Mouse (Mus musculus): ENCODE results near the gene Zfp410. TPM values are rescaled to one million over a fixed set of nuclear protein-coding genes. Genes with fewer than 3 reads are reported as not detected.
"Not testable (repeated sequence)": the region's sequence is repeated elsewhere in the genome, so short reads cannot be mapped to it uniquely, and the experiment has no call there.

Gene Zfp410
- polyA plus RNA-seq, 1 experiment = 29.4 TPM

DNA sequence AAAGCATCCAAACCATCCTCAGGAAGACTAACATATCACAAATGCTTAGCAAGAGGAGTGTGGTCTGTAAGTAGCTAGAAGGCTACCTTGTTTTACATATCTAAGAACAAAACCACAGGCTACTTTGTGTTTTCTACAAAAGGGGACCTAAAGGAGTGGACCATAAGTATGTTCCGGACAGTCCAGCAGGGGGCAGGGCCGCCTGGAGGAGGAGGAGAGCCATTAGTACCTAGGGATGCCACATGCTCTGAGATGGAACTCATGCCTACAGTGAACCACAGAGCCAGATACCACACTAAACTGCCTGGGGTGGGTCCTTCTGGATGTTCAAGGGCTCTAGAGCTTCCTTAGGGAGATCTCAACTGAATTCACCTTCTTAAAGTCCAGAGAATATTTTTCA lies 30.5 kb downstream of the Zfp410 start:
- 49% methylated on average over 2 of the region's 2 CpGs for WGBS
- DNase-seq (ENCODE audit: low read depth, low spot score) = no peak

DNA sequence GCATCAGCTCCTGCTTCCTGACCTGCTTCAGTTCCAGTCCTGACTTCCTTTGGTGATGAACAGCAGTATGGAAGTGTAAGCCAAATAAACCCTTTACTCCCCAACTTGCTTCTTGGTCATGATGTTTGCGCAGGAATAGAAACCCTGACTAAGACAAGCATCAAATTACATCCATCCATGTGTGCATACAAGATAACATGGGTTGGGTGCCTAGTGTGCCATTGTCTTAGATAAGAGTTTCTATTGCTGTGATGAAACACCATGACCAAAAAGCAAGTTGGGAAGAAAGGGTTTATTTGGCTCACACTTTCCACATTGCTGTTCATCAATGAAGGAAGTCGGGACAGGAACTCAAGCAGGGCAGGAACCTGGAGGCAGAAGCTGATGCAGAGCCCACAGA lies 42.0 kb downstream of the Zfp410 start:
- not testable (repeated sequence) for DNase-seq (ENCODE audit: low read depth, low spot score)
- WGBS = 80% methylated on average over 2 of the region's 2 CpGs

GRCm38 (mm10) chr12:84361555-84362489 lies 45.2 kb downstream of the Zfp410 start, which contains the start of the genes Coq6 and Fam161b:
Gene Coq6 (plus strand): TSS chr12:84361657.
Gene Fam161b (minus strand): TSS chr12:84361833.
- under 1% methylated on average over 51 of the region's 51 CpGs for WGBS
- peak; percentile 98 for DNase-seq (ENCODE audit: low read depth, low spot score)

GRCm38 (mm10) chr12:84362872-84363271 lies 46.2 kb downstream of the Zfp410 start:
- 32% methylated on average over 2 of the region's 2 CpGs for WGBS
- no peak for DNase-seq (ENCODE audit: low read depth, low spot score)

- 79% methylated on average over 9 of the region's 9 CpGs for WGBS
- no peak for DNase-seq (ENCODE audit: low read depth, low spot score)
Observed at GRCm38 (mm10) chr12:84364291-84364690, 47.6 kb downstream of the Zfp410 start.

DNA sequence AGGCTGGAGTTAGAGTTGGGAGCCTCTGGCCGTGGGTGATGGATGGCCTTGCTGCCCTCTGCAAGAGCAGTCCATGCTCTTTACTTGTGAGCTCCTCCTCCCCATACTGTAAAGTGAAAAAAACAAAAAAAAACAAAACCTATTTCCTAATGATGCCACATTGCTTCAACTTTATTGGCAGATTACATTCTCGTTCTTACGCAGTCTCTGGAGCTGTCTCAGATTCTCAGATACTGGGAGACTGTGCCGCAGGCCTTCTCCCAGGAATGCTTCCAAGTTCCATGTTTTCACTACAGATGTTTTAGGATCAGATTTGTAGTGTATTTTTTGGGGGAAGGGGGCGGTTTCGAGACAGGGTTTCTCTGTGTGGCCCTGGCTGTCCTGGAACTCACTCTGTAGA lies 48.5 kb downstream of the Zfp410 start:
- WGBS = 95% methylated on average over 6 of the region's 6 CpGs
- DNase-seq (ENCODE audit: low read depth, low spot score) = no peak

DNA sequence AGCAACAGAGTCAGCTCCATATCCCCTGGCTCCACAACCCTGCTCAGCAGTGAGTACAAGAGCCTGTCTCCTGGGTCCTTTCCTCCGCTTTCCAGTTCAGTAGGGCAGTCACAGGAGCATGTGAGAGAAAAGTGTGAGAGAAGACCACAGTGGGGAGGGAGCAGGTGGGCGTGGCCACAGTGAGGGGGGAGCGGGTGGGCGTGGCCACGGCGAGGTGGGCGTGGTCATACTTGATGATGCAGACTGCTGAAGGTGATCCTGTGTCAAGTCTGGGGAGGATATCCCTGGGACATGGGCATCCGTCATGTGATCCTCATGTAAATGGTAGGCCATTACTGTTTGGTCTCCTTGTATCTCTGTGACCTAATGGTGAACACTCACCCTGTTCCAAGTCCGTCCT lies 50.3 kb downstream of the Zfp410 start:
- 62% methylated on average over 9 of the region's 9 CpGs for WGBS
- DNase-seq (ENCODE audit: low read depth, low spot score) = no peak

DNA sequence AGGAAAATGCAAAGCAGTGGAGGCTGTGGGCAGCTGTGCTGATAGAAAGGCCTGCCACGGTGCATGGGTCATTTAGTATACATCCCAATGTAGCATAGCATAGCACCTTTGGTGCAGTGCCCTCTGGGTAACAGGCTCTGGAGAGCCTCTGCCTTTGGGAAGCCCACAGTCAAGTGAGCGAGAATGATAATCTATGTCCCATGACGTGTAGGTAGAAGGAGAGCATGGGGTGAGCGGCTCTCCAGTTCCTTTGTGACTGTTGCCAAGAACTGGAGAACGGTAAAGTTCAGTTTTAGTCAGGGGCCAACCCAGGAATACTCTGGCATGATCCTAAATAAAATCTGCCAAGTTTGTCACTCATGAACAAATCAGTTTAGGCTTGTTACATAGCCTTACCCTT lies 55.0 kb downstream of the Zfp410 start:
- DNase-seq (ENCODE audit: low read depth, low spot score) = no peak
- 93% methylated on average over 5 of the region's 5 CpGs for WGBS

GRCm38 (mm10) chr12:84373831-84374481 lies 57.3 kb downstream of the Zfp410 start:
- no peak for DNase-seq (ENCODE audit: low read depth, low spot score)
- WGBS = 47% methylated on average over 6 of the region's 6 CpGs

- no peak for DNase-seq (ENCODE audit: low read depth, low spot score)
- WGBS = 95% methylated on average over 4 of the region's 4 CpGs
Observed at GRCm38 (mm10) chr12:84382369-84382768, 65.7 kb downstream of the Zfp410 start.

DNA sequence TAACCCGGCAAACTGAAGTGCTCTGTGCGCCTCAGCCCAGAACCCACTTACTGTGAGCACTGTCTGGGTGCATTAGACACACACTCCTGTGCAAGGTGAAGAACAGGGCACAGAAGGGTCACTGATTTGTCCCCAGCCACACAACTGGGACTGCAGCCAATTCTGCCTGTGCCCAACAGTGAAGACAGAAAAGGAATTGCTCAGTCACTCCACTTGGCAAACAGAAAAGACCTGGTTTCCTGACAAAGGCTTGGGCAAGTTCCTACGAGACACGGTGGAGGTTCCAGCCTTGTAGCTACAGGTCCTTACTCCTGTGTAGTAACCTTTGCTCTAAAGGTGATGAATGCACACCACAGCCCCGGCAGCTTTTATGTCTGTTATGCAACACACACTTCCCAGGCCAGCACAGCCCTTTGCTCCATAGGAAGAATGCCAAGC lies 68.0 kb downstream of the Zfp410 start:
- peak; percentile 59 for DNase-seq (ENCODE audit: low read depth, low spot score)
- 25% methylated on average over 5 of the region's 5 CpGs for WGBS

GRCm38 (mm10) chr12:84385408-84385807 lies 68.8 kb downstream of the Zfp410 start:
- 57% methylated on average over 4 of the region's 4 CpGs for WGBS
- no peak for DNase-seq (ENCODE audit: low read depth, low spot score)

DNA sequence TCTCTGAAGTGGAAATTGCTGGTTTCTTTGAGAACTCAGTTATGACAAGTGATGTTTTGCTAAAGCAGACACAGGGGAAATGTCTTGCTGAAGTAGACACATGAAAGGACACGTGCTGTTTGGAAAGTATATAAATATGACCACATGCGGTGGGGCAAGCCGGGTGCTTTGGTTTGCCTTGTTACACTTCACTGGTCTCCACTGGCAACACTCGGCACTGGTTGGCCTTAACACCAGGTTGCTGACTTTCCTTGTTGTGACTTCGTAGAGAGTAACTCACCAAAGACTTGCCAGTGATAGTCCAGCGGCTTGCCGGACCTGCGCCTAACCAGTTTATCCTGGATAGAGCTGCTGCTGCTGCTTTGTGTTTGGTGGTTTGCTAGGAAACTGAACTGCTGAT lies 71.4 kb downstream of the Zfp410 start:
- WGBS = 86% methylated on average over 8 of the region's 8 CpGs
- no peak for DNase-seq (ENCODE audit: low read depth, low spot score)

- DNase-seq (ENCODE audit: low read depth, low spot score) = no peak
- 76% methylated on average over 14 of the region's 14 CpGs for WGBS
Observed at GRCm38 (mm10) chr12:84388774-84389400, 72.2 kb downstream of the Zfp410 start.

- no peak for DNase-seq (ENCODE audit: low read depth, low spot score)
- 83% methylated on average over 6 of the region's 6 CpGs for WGBS
Observed at GRCm38 (mm10) chr12:84390336-84390735, 73.7 kb downstream of the Zfp410 start.

- no peak for DNase-seq (ENCODE audit: low read depth, low spot score)
- 95% methylated on average over 4 of the region's 4 CpGs for WGBS
Observed at GRCm38 (mm10) chr12:84392681-84393080, 76.0 kb downstream of the Zfp410 start.

Measured in large intestine, adult 2 months (tissue).